Comparison of ENCODE assay signal across 18 mouse cellular contexts in the genomic region with DNA sequence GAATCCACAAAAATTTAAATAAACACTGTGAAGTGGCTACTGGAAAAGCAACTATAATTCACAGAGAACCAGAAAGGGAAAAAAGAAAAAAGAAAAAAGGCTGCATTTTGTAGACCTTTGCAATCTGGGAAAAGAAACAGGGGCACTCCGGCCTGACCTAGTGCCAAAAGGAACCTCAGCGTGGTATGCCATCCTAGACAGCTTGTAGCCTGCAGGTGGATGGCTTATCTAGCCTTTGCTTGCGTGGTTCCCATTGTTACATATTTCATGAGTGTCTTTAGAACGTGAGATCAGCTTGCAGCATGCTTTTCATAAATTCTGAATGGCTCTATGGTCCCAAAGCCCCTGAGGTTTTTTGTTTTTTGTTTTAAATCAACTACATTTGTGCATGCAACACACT.
DNase-seq lines count a peak whose midpoint lies in the region; ATAC-seq lines count a peak whose summit lies in the region.
"Had no signal": no experiment of that assay in that cellular context is flagged by ENCODE, and none has a peak within 500 bp of the region (broad histone marks: within the 10 kb centered on the region; RNA-seq: fewer than 3 reads in every experiment).

No protein-coding gene starts in this region.

- no peak overlapping the region for H3K4me3 ChIP-seq in hindbrain, embryonic 12.5 days
- H3K4me3 ChIP-seq in hindbrain, embryonic 10.5 days = no peak overlapping the region
- H3K4me3 ChIP-seq in midbrain, embryonic 14.5 days (replicated peaks; ENCODE audit: low read depth, low read length) = no peak overlapping the region
- no peak overlapping the region for H3K4me3 ChIP-seq in midbrain, embryonic 11.5 days (ENCODE audit: low read depth, low read length)
- H3K4me3 ChIP-seq in midbrain, embryonic 15.5 days = no peak overlapping the region
- H3K4me3 ChIP-seq: embryonic facial prominence, embryonic 10.5 days; heart, embryonic 12.5 days; intestine, embryonic 15.5 days had no signal

- no peaks in the 10 kb centered on the region for H3K36me3 ChIP-seq in hindbrain, embryonic 12.5 days
- no peaks in the 10 kb centered on the region for H3K36me3 ChIP-seq in hindbrain, embryonic 10.5 days
- H3K36me3 ChIP-seq in midbrain, embryonic 14.5 days (ENCODE audit: control insufficient read depth, insufficient read depth, low read length) = no peaks in the 10 kb centered on the region
- H3K36me3 ChIP-seq in midbrain, embryonic 11.5 days (ENCODE audit: control insufficient read depth, insufficient read depth, low read length) = no peaks in the 10 kb centered on the region
- no peaks in the 10 kb centered on the region for H3K36me3 ChIP-seq in midbrain, embryonic 15.5 days (replicated peaks)
- H3K36me3 ChIP-seq: embryonic facial prominence, embryonic 10.5 days; G1E; heart, embryonic 12.5 days; intestine, embryonic 15.5 days had no signal

- H3K4me1 ChIP-seq in hindbrain, embryonic 12.5 days = 0 out of 2 replicates have a peak, but pooled peaks cover 8% of the 10 kb centered on the region
- 0 out of 2 replicates have a peak, but pooled peaks cover 3% of the 10 kb centered on the region for H3K4me1 ChIP-seq in hindbrain, embryonic 10.5 days (replicated peaks)
- peaks cover 12% of the 10 kb centered on the region for H3K4me1 ChIP-seq in midbrain, embryonic 14.5 days (ENCODE audit: control insufficient read depth, insufficient read depth, low read length)
- no peaks in the 10 kb centered on the region for H3K4me1 ChIP-seq in midbrain, embryonic 11.5 days (ENCODE audit: control insufficient read depth, insufficient read depth, low read length)
- peaks cover 12% of the 10 kb centered on the region for H3K4me1 ChIP-seq in midbrain, embryonic 15.5 days
- H3K4me1 ChIP-seq: embryonic facial prominence, embryonic 10.5 days; heart, embryonic 12.5 days; intestine, embryonic 15.5 days had no signal

- H3K9me3 ChIP-seq in hindbrain, embryonic 12.5 days (replicated peaks) = no peaks in the 10 kb centered on the region
- no peaks in the 10 kb centered on the region for H3K9me3 ChIP-seq in hindbrain, embryonic 10.5 days
- no peaks in the 10 kb centered on the region for H3K9me3 ChIP-seq in midbrain, embryonic 14.5 days (ENCODE audit: control insufficient read depth, low read length)
- no peaks in the 10 kb centered on the region for H3K9me3 ChIP-seq in midbrain, embryonic 11.5 days (ENCODE audit: control insufficient read depth, low read length)
- no peaks in the 10 kb centered on the region for H3K9me3 ChIP-seq in midbrain, embryonic 15.5 days
- H3K9me3 ChIP-seq: embryonic facial prominence, embryonic 10.5 days; G1E; heart, embryonic 12.5 days; intestine, embryonic 15.5 days had no signal

- no peaks in the 10 kb centered on the region for H3K27me3 ChIP-seq in hindbrain, embryonic 12.5 days
- no peaks in the 10 kb centered on the region for H3K27me3 ChIP-seq in hindbrain, embryonic 10.5 days (ENCODE audit: insufficient read depth, poor library complexity, severe bottlenecking)
- no peaks in the 10 kb centered on the region for H3K27me3 ChIP-seq in midbrain, embryonic 14.5 days (ENCODE audit: control insufficient read depth, insufficient read depth, low read length)
- H3K27me3 ChIP-seq in midbrain, embryonic 11.5 days (ENCODE audit: control insufficient read depth, insufficient read depth, low read length) = no peaks in the 10 kb centered on the region
- no peaks in the 10 kb centered on the region for H3K27me3 ChIP-seq in midbrain, embryonic 15.5 days (replicated peaks)
- H3K27me3 ChIP-seq: heart, embryonic 12.5 days; intestine, embryonic 15.5 days had no signal

- peak; percentile 49 to 54 for DNase-seq in cerebellum, postnatal 10 days
- DNase-seq in cerebellum, adult 11-12 months = no peak
- no peak for DNase-seq in hindbrain, embryonic 10.5 days (ENCODE audit: low spot score)
- DNase-seq in midbrain, embryonic 14.5 days = no peak
- no peak for DNase-seq in midbrain, embryonic 11.5 days (ENCODE audit: low spot score, missing footprints)
- DNase-seq in gastrocnemius, adult 8-10 months (ENCODE audit: low spot score in 2 of 2) = no peak
- DNase-seq: adrenal gland, adult 8-10 months; adrenal gland, postnatal 36 days; B cell, adult 2 months; cerebellum, adult 8-10 months; gastrocnemius, postnatal 25 days had no signal

- no peak overlapping the region for H3K4me2 ChIP-seq in hindbrain, embryonic 12.5 days (replicated peaks)
- no peak overlapping the region for H3K4me2 ChIP-seq in midbrain, embryonic 14.5 days (ENCODE audit: low read length)
- H3K4me2 ChIP-seq in midbrain, embryonic 11.5 days = no peak overlapping the region
- H3K4me2 ChIP-seq in midbrain, embryonic 15.5 days = no peak overlapping the region
- H3K4me2 ChIP-seq: heart, embryonic 12.5 days; intestine, embryonic 15.5 days had no signal

- H3K27ac ChIP-seq in hindbrain, embryonic 12.5 days = no peak overlapping the region
- no peak overlapping the region for H3K27ac ChIP-seq in hindbrain, embryonic 10.5 days
- H3K27ac ChIP-seq in midbrain, embryonic 14.5 days (replicated peaks; ENCODE audit: low read depth, low read length) = no peak overlapping the region
- H3K27ac ChIP-seq in midbrain, embryonic 11.5 days (ENCODE audit: low read depth, low read length) = no peak overlapping the region
- H3K27ac ChIP-seq in midbrain, embryonic 15.5 days = peak overlapping the region; percentile 38; the same call in 1 of the 2 replicates
- H3K27ac ChIP-seq: embryonic facial prominence, embryonic 10.5 days; intestine, embryonic 15.5 days had no signal

- peak; percentile 42; the same call in 1 of the 2 replicates for ATAC-seq in hindbrain, embryonic 12.5 days (ENCODE audit: low FRiP score)
- ATAC-seq in midbrain, embryonic 14.5 days (ENCODE audit: low FRiP score, low TSS enrichment) = 0 out of 2 replicates have a peak, but pooled peaks have one; percentile 24
- ATAC-seq in midbrain, embryonic 11.5 days (ENCODE audit: low FRiP score) = no peak
- peak; percentile 72 for ATAC-seq in midbrain, embryonic 15.5 days (replicated peaks)
- ATAC-seq: CD4-positive, CD25-positive, alpha-beta regulatory T cell, adult 4 months; intestine, embryonic 15.5 days had no signal

- H3K9ac ChIP-seq in hindbrain, embryonic 12.5 days = no peak overlapping the region
- H3K9ac ChIP-seq in midbrain, embryonic 14.5 days (replicated peaks; ENCODE audit: low read length) = no peak overlapping the region
- no peak overlapping the region for H3K9ac ChIP-seq in midbrain, embryonic 11.5 days (ENCODE audit: low read length)
- no peak overlapping the region for H3K9ac ChIP-seq in midbrain, embryonic 15.5 days
- H3K9ac ChIP-seq: heart, embryonic 12.5 days; intestine, embryonic 15.5 days had no signal

- 67% methylated on average over 4 of the region's 4 CpGs for WGBS in hindbrain, embryonic 12.5 days
- 83% methylated on average over 4 of the region's 4 CpGs for WGBS in hindbrain, embryonic 10.5 days
- 44% methylated on average over 4 of the region's 4 CpGs for WGBS in midbrain, embryonic 14.5 days
- 70% methylated on average over 4 of the region's 4 CpGs for WGBS in midbrain, embryonic 11.5 days
- 42% methylated on average over 4 of the region's 4 CpGs for WGBS in midbrain, embryonic 15.5 days

Comparison
In these comparisons a context has a peak if more than half of its experiments do, and no peak if none do; other contexts are left out.
1. DNase-seq: peak in cerebellum, postnatal 10 days (2 of 2); none in cerebellum, adult 11-12 months (single experiment), hindbrain, embryonic 10.5 days (single experiment), midbrain, embryonic 14.5 days (single experiment), midbrain, embryonic 11.5 days (single experiment) and gastrocnemius, adult 8-10 months (0 of 2).